Mouse (Mus musculus) megakaryocyte-erythroid progenitor cell, adult 5-6 weeks (primary cell): ENCODE results near the gene Rab37. TPM values are rescaled to one million over a fixed set of nuclear protein-coding genes. Genes with fewer than 3 reads are reported as not detected.

Experiments used
- ATAC-seq: replicated peaks from 2 replicates; pipeline ENCODE4 v1.8.0; 2016; ENCODE audit warnings: mild to moderate bottlenecking, inconsistent platforms; ENCODE audit not compliant: severe bottlenecking, poor library complexity, low FRiP score, low TSS enrichment
- total RNA-seq, 2 experiments: library from RNA; stranded (forward) in 1 of 2; stranded (reverse) in 1 of 2; fragments of 200-1000, 215-1000 nt in 1 of 2; fragments of >200 nt in 1 of 2; fragmentation: Nextera tagmentation in 1 of 2; gene quantifications; 2 replicates each; pipeline ENCODE4 v1.2.3; 2014 to 2017

Gene Rab37
- total RNA-seq, 2 experiments from 2014 or later: 23.5 to 34.3 TPM

GRCm38 (mm10) chr11:115181913-115182638, 90.8 kb downstream of the Rab37 start:
- peak; percentile 56 for ATAC-seq

- no peak for ATAC-seq
Measured at GRCm38 (mm10) chr11:115184973-115185372, 93.7 kb downstream of the Rab37 start.

GRCm38 (mm10) chr11:115187224-115187639, 96.0 kb downstream of the Rab37 start, which contains the start of gene Tmem104:
Gene Tmem104, plus strand, starts transcription at chr11:115187487.
- ATAC-seq: peak; percentile 91

- ATAC-seq: peak; percentile 15; the same call in 1 of the 2 replicates
Measured at GRCm38 (mm10) chr11:115187693-115188092, 96.5 kb downstream of the Rab37 start, which contains the start of gene Nat9. Gene Nat9, minus strand, starts transcription at chr11:115187859.

GRCm38 (mm10) chr11:115188539-115189231, 97.5 kb downstream of the Rab37 start:
- ATAC-seq: no peak

- ATAC-seq: no peak
Measured at GRCm38 (mm10) chr11:115189304-115189703, 98.1 kb downstream of the Rab37 start.

- no peak for ATAC-seq
Measured at GRCm38 (mm10) chr11:115192180-115192579, 100.9 kb downstream of the Rab37 start.

- ATAC-seq: no peak
Measured at GRCm38 (mm10) chr11:115194693-115195092, 103.5 kb downstream of the Rab37 start.

GRCm38 (mm10) chr11:115195933-115196332, 104.7 kb downstream of the Rab37 start:
- peak; percentile 88 for ATAC-seq

- ATAC-seq: no peak
Measured at GRCm38 (mm10) chr11:115197558-115197957, 106.3 kb downstream of the Rab37 start.

- ATAC-seq: no peak
Measured at GRCm38 (mm10) chr11:115198932-115199384, 107.7 kb downstream of the Rab37 start.

- ATAC-seq: no peak
Measured at GRCm38 (mm10) chr11:115200520-115200919, 109.3 kb downstream of the Rab37 start.

- ATAC-seq: peak; percentile 86
Measured at GRCm38 (mm10) chr11:115202316-115202715, 111.1 kb downstream of the Rab37 start.

- no peak for ATAC-seq
Measured at GRCm38 (mm10) chr11:115202756-115203155, 111.5 kb downstream of the Rab37 start.

- ATAC-seq: no peak
Measured at GRCm38 (mm10) chr11:115208126-115208525, 116.9 kb downstream of the Rab37 start.

- no peak for ATAC-seq
Measured at GRCm38 (mm10) chr11:115208776-115209732, 117.8 kb downstream of the Rab37 start.

- ATAC-seq: no peak
Measured at GRCm38 (mm10) chr11:115209958-115210357, 118.7 kb downstream of the Rab37 start.
